Mouse (Mus musculus): ENCODE measurements around the gene Atp9a. TPM values are rescaled to one million over a fixed set of nuclear protein-coding genes. Genes with fewer than 3 reads are reported as not detected.

The Atp9a gene
- polyA plus RNA-seq, 1 experiment from 2014 or later: 12.4 TPM

DNA sequence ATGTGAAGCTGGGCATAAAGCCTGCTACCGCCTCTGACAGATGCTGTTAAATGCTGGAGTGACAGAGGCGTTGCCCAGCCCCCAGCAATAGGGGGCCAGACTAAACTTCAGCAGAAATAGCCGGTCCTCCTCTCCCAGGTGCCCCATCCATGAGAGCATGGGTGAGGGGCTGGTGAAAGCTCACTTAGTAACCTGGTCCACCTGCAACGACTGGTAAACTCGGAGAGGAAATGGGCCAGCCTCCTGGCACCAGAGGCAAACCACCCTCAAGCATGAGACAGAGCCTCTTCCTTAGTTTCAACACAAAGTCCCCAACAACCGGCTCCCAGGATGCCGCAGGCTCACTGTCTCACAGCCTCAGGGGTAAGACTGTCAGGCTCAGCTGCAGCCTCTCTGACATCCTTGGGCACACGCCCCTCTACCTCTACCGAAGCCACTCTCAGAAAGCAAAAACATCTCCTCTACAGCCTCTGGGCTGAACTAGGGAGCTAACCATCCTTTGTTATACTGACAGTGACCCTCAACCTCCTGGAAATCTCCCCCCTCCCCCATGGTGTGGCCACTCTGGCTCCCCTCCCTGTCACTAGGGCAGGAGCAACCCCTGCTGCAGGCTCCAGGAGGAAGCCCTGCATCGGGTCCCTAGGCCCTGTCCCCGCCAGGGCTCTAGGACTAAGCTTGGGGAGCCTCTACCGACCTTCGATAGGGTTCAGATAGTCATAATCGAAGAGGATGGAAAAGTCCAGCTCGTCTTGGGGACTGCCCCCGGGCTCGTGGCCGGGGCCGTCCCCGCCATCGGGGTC is 152.6 kb downstream of the Atp9a start:
- Histone ChIP-seq H3K4me1 (ENCODE audit: insufficient read depth, low read length) (peaks cover 28% of the 10 kb centered on the region), H3K36me3 (ENCODE audit: insufficient read depth, low read length) (no peaks in the 10 kb centered on the region), H3K27ac (ENCODE audit: low read length) (no peak overlapping the region), H3K9ac (replicated peaks; ENCODE audit: low read length) (peak overlapping the region; percentile 70), H3K4me3 (ENCODE audit: low read length) (peak overlapping the region; percentile 57), H3K9me3 (ENCODE audit: low read length) (no peaks in the 10 kb centered on the region), H3K27me3 (ENCODE audit: insufficient read depth, low read length) (peaks cover 20% of the 10 kb centered on the region; the same call in 1 of the 2 replicates), H3K4me2 (replicated peaks; ENCODE audit: low read depth, low read length) (peak overlapping the region; percentile 78)
- peak; percentile 52 for ATAC-seq (ENCODE audit: low FRiP score, low TSS enrichment)
- 10% methylated on average over 21 of the region's 21 CpGs for WGBS

DNA sequence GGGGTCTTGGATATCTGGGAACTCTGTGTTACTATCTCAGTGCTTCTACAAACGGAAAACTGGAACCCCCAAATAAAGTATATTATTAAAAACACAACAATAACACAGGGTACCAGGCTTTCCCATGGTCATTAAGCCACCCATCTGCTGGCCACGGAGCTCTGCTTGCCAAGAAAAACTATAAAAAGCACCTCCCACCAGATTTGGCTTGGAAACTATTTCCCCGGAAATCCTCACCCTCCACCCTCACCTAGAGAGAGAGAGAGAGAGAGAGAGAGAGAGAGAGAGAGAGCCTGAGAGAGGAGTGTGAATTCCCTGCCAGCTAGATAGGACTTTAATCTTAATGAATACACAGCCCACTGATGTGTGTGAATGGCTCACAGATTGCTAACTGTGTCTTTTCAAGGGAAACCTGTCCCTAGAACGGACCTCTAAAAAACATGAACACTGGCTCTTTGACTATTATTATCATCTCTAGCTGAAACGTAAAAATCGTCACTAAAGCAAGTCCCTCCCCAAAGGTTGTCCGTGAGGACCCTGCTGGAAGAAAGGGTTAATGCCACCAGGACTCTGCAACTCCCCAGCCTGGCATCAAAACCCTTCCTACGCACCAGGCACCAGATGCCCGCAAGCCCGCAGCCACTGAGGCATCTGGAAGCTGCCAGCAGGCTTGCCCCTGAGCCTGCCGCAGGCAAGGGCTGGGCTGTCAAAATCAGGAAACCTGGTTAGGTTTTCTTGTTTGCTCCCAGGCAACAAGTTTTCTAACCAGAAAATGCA is 153.4 kb downstream of the Atp9a start:
- H3K36me3 ChIP-seq (ENCODE audit: insufficient read depth, low read length): no peaks in the 10 kb centered on the region
- no peak overlapping the region; the same call in 1 of the 2 replicates for H3K9ac ChIP-seq (replicated peaks; ENCODE audit: low read length)
- 46% methylated on average over 11 of the region's 11 CpGs for WGBS
- H3K4me3 ChIP-seq (ENCODE audit: low read length): peak overlapping the region; percentile 57
- H3K4me2 ChIP-seq (replicated peaks; ENCODE audit: low read depth, low read length): peak overlapping the region; percentile 78
- ATAC-seq (ENCODE audit: low FRiP score, low TSS enrichment): no peak
- H3K27me3 ChIP-seq (ENCODE audit: insufficient read depth, low read length): peaks cover 20% of the 10 kb centered on the region; the same call in 1 of the 2 replicates
- H3K4me1 ChIP-seq (ENCODE audit: insufficient read depth, low read length): peaks cover 35% of the 10 kb centered on the region
- H3K9me3 ChIP-seq (ENCODE audit: low read length): no peaks in the 10 kb centered on the region
- H3K27ac ChIP-seq (ENCODE audit: low read length): no peak overlapping the region

DNA sequence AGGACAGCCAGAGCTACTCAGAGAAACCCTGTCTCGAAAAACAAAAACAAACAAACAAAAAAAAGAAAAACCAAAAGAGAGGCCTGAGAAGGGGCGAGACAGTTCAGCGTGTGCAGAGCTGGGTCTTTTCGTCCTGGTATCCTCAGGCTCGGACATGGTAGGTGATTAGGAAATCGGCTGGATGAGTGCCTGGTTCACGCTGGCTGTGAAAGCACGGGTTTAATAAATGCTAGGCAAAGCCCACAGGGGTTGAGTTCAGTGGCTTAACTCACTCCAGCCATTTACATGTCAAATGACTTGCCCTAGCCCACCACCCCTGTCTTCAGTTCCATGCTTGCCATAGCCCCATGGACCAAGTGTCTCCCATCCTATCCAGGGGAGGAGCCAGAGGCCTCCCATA is 155.1 kb downstream of the Atp9a start:
- H3K27me3 ChIP-seq (ENCODE audit: insufficient read depth, low read length): peaks cover 20% of the 10 kb centered on the region; the same call in 1 of the 2 replicates
- H3K4me1 ChIP-seq (ENCODE audit: insufficient read depth, low read length): peaks cover 38% of the 10 kb centered on the region
- ATAC-seq (ENCODE audit: low FRiP score, low TSS enrichment): no peak
- H3K4me2 ChIP-seq (replicated peaks; ENCODE audit: low read depth, low read length): no peak overlapping the region
- no peaks in the 10 kb centered on the region for H3K36me3 ChIP-seq (ENCODE audit: insufficient read depth, low read length)
- no peak overlapping the region for H3K9ac ChIP-seq (replicated peaks; ENCODE audit: low read length)
- H3K4me3 ChIP-seq (ENCODE audit: low read length): no peak overlapping the region
- WGBS: 65% methylated on average over 8 of the region's 8 CpGs
- H3K9me3 ChIP-seq (ENCODE audit: low read length): no peaks in the 10 kb centered on the region
- H3K27ac ChIP-seq (ENCODE audit: low read length): peak overlapping the region; percentile 26; the same call in 1 of the 2 replicates

DNA sequence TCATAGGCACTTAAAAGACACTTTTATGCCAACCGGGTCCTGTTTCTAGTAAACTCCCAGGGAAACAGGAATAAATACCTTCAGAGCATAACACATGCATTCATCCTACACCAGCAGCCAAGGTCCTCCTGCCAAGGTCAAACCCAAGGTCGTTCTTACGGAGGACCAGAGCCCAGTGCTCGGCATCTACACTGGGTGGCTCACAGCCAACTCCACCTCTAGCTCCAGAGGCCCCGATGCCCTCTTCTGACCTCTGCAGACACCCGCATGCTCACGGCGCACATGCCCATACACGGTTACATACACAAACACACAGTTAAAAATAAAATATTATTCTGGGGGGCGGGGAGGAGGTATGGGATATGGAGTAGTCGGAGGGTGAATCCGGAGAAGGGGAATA is 155.7 kb downstream of the Atp9a start:
- no peak overlapping the region for H3K9ac ChIP-seq (replicated peaks; ENCODE audit: low read length)
- H3K4me2 ChIP-seq (replicated peaks; ENCODE audit: low read depth, low read length): no peak overlapping the region
- H3K36me3 ChIP-seq (ENCODE audit: insufficient read depth, low read length): no peaks in the 10 kb centered on the region
- no peak overlapping the region for H3K4me3 ChIP-seq (ENCODE audit: low read length)
- H3K4me1 ChIP-seq (ENCODE audit: insufficient read depth, low read length): peaks cover 41% of the 10 kb centered on the region
- ATAC-seq (ENCODE audit: low FRiP score, low TSS enrichment): no peak
- H3K27me3 ChIP-seq (ENCODE audit: insufficient read depth, low read length): peaks cover 20% of the 10 kb centered on the region; the same call in 1 of the 2 replicates
- peak overlapping the region; percentile 9; the same call in 1 of the 2 replicates for H3K27ac ChIP-seq (ENCODE audit: low read length)
- WGBS: 81% methylated on average over 12 of the region's 12 CpGs
- H3K9me3 ChIP-seq (ENCODE audit: low read length): no peaks in the 10 kb centered on the region

DNA sequence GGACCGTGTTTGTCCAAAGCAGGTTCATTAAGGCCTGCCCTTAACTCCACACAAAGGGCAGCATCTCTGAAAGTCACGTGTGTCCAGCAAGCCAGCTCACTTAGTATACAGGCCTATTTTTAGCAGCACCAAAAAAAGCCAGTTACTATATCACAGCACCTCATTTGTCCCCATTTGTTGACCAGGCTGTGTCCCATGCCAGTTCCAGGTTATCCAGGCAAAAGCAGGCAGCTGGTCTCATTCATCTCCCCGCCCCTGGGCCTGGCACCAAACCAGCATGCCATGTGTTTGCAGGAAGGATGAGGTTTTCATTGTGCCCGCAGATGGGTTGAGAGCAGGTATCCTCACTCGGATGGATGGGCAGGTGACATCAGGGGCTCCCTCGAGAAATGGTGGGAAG is 157.4 kb downstream of the Atp9a start:
- no peak for ATAC-seq (ENCODE audit: low FRiP score, low TSS enrichment)
- Histone ChIP-seq H3K4me1 (ENCODE audit: insufficient read depth, low read length) (peaks cover 47% of the 10 kb centered on the region), H3K9ac (replicated peaks; ENCODE audit: low read length) (no peak overlapping the region), H3K36me3 (ENCODE audit: insufficient read depth, low read length) (no peaks in the 10 kb centered on the region), H3K4me2 (replicated peaks; ENCODE audit: low read depth, low read length) (no peak overlapping the region), H3K4me3 (ENCODE audit: low read length) (no peak overlapping the region), H3K27me3 (ENCODE audit: insufficient read depth, low read length) (peaks cover 9% of the 10 kb centered on the region; the same call in 1 of the 2 replicates), H3K27ac (ENCODE audit: low read length) (no peak overlapping the region), H3K9me3 (ENCODE audit: low read length) (no peaks in the 10 kb centered on the region)
- WGBS: 83% methylated on average over 6 of the region's 6 CpGs

Small RNAs within 50 kb of the gene (microRNA-seq; reads per million reads assigned to microRNA genes)
- not detected for gene Mir7004

Other genes with a start within 250 kb of the Atp9a start
- gene Nfatc2, start 140.8 kb downstream of the Atp9a start, polyA plus RNA-seq (2015; fragmentation: Nextera tagmentation; extraction: Ambion mirVana): 2.6 and 2.8 TPM in 2 replicates
- 0.09 and 0.23 TPM in 2 replicates for gene Sall4, start 25.5 kb upstream of the Atp9a start, polyA plus RNA-seq (2015; fragmentation: Nextera tagmentation; extraction: Ambion mirVana)
- gene Zfp64, start 213.2 kb upstream of the Atp9a start, polyA plus RNA-seq (2015; fragmentation: Nextera tagmentation; extraction: Ambion mirVana): 30.1 and 33.0 TPM in 2 replicates